Mouse (Mus musculus) lung, embryonic 15.5 days (tissue): ENCODE data around the gene Sdk1. TPM values are rescaled to one million over a fixed set of nuclear protein-coding genes. Genes with fewer than 3 reads are reported as not detected.
A peak's percentile ranks its signal among the peaks of the same experiment; 100 is the strongest.

Experiments used
- ATAC-seq: fragments of 200-750 bp; cut with Nextera tagmentation; 2 replicates; pipeline ENCODE4 v1.8.0; 2017; ENCODE audit warnings: moderate number of reproducible peaks, borderline replicate concordance; ENCODE audit not compliant: low FRiP score, low TSS enrichment; ENCODE audit errors: extremely low read depth
- H3K27ac ChIP-seq: fragments of 300-500 bp; sonication (generic); 2 replicates; pipeline ENCODE4 v1.5.1; 2015; ENCODE audit warnings: moderate library complexity, mild to moderate bottlenecking, inconsistent platforms
- H3K27me3 ChIP-seq: fragments of 300-500 bp; sonication (generic); 2 replicates; pipeline ENCODE4 v1.6.1; 2015; ENCODE audit warnings: inconsistent platforms
- H3K36me3 ChIP-seq: fragments of 300-500 bp; sonication (generic); 2 replicates; pipeline ENCODE4 v1.6.1; 2015; ENCODE audit warnings: inconsistent platforms
- H3K4me1 ChIP-seq: fragments of 300-500 bp; sonication (generic); 2 replicates; pipeline ENCODE4 v1.6.1; 2015; ENCODE audit warnings: inconsistent platforms
- H3K4me2 ChIP-seq: fragments of 300-500 bp; sonication (generic); 2 replicates; pipeline ENCODE4 v1.6.1; 2015; ENCODE audit warnings: inconsistent platforms, mild to moderate bottlenecking, moderate library complexity
- H3K4me3 ChIP-seq: fragments of 300-500 bp; sonication (generic); 2 replicates; pipeline ENCODE4 v1.5.1; 2015; ENCODE audit warnings: mild to moderate bottlenecking, inconsistent platforms
- H3K9ac ChIP-seq: fragments of 300-500 bp; sonication (generic); 2 replicates; pipeline ENCODE4 v1.6.1; 2015; ENCODE audit warnings: inconsistent platforms
- H3K9me3 ChIP-seq: fragments of 300-500 bp; sonication (generic); 2 replicates; pipeline ENCODE4 v1.6.1; 2016; ENCODE audit warnings: inconsistent platforms
- WGBS: fragments of 180-500 bp; shearing (Covaris S2); methylation state at CpG from one replicate; pipeline ENCODE4 v1.1.7; 2015; 5-methylcytosine and 5-hydroxymethylcytosine counted together
- polyA plus RNA-seq: library from polyadenylated mRNA; unstranded; fragments of >200 nt; fragmentation: Nextera tagmentation; extraction: Ambion mirVana; gene quantifications from 2 replicates; pipeline ENCODE4 v1.2.1, GENCODE M21; 2015

The Sdk1 gene
- polyA plus RNA-seq, 1 experiment from 2014 or later: 0.72 TPM

DNA sequence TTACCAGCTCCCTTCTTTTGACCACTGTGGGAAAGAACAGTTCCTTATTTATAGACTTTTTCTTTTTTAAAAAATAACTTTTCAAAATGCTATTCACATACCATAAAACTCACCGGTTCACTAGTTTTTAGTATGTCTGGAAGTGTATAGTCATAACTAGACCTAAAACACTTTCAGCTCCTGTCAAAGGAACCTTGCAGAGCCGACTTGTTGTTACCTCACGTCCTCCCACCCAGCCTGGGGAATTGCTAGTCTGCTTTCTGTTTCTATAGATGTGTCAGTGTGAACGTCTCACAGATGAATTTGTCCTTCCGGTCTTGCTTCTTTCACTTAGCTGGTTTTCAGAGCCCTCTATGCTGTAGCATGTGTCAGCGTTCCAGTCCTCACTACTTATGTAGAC, 35.8 kb downstream of the Sdk1 start:
- no peaks in the 10 kb centered on the region for H3K9me3 ChIP-seq
- no peak overlapping the region for H3K27ac ChIP-seq
- no peak for ATAC-seq
- 86% methylated on average over 6 of the region's 6 CpGs for WGBS
- H3K4me2 ChIP-seq: no peak overlapping the region
- H3K9ac ChIP-seq: no peak overlapping the region
- no peaks in the 10 kb centered on the region for H3K27me3 ChIP-seq
- H3K4me3 ChIP-seq: no peak overlapping the region
- no peaks in the 10 kb centered on the region for H3K36me3 ChIP-seq
- H3K4me1 ChIP-seq: no peaks in the 10 kb centered on the region

DNA sequence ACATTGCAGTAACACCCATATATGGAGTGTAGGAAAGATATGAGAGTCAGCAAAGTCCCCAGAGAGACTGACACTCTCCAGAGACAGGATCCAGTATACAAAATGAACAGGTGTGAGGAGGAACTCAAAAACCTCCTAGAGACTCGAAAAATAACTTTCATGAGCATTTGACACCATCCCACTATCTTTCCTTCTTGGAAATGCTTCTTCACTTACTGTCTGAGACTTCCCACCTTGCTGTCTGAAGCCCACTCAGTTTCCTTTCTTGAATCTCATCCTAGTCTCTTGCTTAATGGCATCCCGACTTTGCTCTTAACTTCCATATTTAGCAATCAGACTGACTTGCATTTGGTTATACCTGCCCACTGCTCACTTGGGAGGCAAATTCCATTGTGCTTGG, 40.5 kb downstream of the Sdk1 start:
- H3K27ac ChIP-seq: no peak overlapping the region
- H3K36me3 ChIP-seq: no peaks in the 10 kb centered on the region
- no peaks in the 10 kb centered on the region for H3K4me1 ChIP-seq
- no peaks in the 10 kb centered on the region for H3K9me3 ChIP-seq
- no peak for ATAC-seq
- 63% methylated on average over 2 of the region's 2 CpGs for WGBS
- H3K4me3 ChIP-seq: no peak overlapping the region
- H3K4me2 ChIP-seq: no peak overlapping the region
- H3K27me3 ChIP-seq: no peaks in the 10 kb centered on the region
- no peak overlapping the region for H3K9ac ChIP-seq

DNA sequence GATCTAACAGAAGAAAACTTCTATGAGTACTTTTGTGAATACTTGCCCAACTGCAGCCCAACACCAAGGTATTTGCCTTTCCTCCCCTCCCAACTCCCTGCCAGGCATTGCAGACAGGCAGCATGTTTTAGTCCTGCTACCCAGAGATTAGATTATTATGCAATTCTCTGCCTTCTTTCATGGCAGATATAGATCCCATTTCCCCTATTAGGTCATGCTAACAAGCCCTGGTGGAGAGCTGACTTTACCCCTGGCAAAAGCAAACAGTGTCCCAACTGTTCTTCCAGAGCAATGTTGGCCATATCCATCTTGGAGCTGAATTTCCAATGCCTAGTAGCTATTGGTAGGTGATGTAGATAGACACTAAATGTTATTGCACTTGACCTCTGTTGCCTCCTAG, 48.3 kb downstream of the Sdk1 start:
- H3K4me2 ChIP-seq: no peak overlapping the region
- H3K36me3 ChIP-seq: no peaks in the 10 kb centered on the region
- no peaks in the 10 kb centered on the region for H3K4me1 ChIP-seq
- no peak overlapping the region for H3K9ac ChIP-seq
- H3K9me3 ChIP-seq: no peaks in the 10 kb centered on the region
- ATAC-seq: no peak
- H3K4me3 ChIP-seq: no peak overlapping the region
- no peak overlapping the region for H3K27ac ChIP-seq
- H3K27me3 ChIP-seq: no peaks in the 10 kb centered on the region

DNA sequence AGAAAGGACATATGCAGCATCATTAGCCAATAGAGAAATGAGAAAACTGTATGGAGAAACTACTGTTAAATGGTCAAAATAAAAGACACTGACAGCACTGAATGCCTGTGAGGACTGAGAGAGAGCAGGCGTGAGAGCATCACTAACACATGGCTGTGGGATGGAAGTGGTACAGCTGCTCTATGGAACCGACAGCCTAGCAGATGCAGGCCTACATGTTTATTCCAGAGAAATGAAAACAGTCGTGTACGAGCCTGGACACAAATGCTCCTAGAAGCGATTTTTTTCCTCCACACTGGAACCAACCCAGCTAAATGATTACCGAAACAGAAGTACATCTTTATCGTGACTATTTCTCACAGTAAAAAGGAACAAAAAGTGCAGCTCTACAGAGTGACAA, 54.0 kb downstream of the Sdk1 start:
- peak; percentile 74; the same call in 1 of the 2 replicates for ATAC-seq
- Histone ChIP-seq H3K4me3 (no peak overlapping the region), H3K4me2 (no peak overlapping the region), H3K27me3 (peaks cover 6% of the 10 kb centered on the region; the same call in 1 of the 2 replicates), H3K27ac (no peak overlapping the region), H3K9me3 (no peaks in the 10 kb centered on the region), H3K36me3 (no peaks in the 10 kb centered on the region), H3K4me1 (no peaks in the 10 kb centered on the region), H3K9ac (no peak overlapping the region)
- WGBS: 48% methylated on average over 7 of the region's 7 CpGs

DNA sequence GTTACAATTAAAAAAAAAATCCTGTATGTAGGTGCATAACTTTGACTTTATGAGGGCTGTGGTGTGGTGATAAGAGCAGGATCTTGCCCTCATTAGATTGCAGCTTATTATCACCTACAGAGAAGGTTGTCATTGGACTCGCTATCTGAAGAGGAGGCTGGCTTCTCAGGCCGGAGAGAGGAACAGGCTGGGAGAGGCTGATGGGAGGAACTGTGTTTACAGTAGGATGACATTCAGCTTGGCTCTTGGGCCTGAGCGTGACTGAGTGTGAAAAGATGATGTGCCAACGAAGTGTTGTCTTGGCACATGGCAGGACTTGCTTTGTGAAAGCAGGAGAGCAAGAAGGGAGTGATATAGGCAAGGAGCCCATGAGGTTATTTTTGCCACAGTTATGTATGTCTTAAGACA, 61.0 kb downstream of the Sdk1 start:
- ATAC-seq: peak; percentile 87
- Histone ChIP-seq H3K27ac (no peak overlapping the region), H3K4me3 (no peak overlapping the region), H3K4me1 (0 out of 2 replicates have a peak, but pooled peaks cover 6% of the 10 kb centered on the region), H3K4me2 (no peak overlapping the region), H3K36me3 (no peaks in the 10 kb centered on the region), H3K27me3 (peaks cover 19% of the 10 kb centered on the region; the same call in 1 of the 2 replicates), H3K9ac (no peak overlapping the region), H3K9me3 (no peaks in the 10 kb centered on the region)
- WGBS: 25% methylated on average over 4 of the region's 4 CpGs

DNA sequence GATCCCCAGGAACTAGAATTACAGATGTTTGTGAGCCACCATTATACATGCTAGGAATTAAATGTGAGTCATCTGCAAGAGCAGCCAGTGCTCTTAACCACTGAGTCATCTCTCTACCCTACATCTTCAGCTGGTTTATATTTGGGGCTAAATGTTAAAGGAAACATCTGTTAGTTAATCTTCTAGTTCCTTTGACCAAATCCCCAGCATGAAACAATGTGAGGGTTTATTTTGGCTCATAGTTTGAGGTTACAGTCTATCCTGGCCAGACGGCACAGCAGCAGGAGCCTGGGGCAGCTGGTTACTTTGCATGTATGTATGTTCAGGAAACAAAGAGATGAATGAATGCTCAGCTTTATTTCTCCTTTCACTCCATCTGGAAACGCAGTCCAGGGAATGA, 62.5 kb downstream of the Sdk1 start:
- Histone ChIP-seq H3K4me2 (no peak overlapping the region), H3K9me3 (no peaks in the 10 kb centered on the region), H3K27ac (no peak overlapping the region), H3K36me3 (no peaks in the 10 kb centered on the region), H3K4me3 (no peak overlapping the region), H3K27me3 (peaks cover 19% of the 10 kb centered on the region; the same call in 1 of the 2 replicates), H3K9ac (no peak overlapping the region), H3K4me1 (0 out of 2 replicates have a peak, but pooled peaks cover 6% of the 10 kb centered on the region)
- ATAC-seq: no peak
- WGBS: 49% methylated on average over 2 of the region's 2 CpGs

DNA sequence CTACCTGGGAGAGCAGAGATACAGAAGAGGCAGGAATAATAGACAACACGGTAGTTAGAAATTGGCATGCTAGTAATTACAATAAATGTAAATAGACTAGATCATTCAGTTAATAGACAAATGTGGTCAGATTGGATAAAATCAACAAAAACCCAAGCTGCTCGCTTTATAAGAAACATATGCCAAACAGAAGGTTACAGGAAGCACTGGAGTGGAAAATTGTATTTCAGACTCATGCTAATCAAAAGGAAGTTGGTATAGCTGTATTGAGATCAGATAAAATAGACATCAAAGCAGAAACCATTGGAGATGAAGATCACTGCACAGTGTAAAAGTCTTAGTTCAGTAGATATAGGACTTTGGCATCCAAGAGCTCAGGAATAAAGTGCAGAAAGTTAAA, 63.4 kb downstream of the Sdk1 start:
- Histone ChIP-seq H3K4me1 (0 out of 2 replicates have a peak, but pooled peaks cover 6% of the 10 kb centered on the region), H3K27me3 (peaks cover 17% of the 10 kb centered on the region; the same call in 1 of the 2 replicates), H3K27ac (no peak overlapping the region), H3K4me2 (no peak overlapping the region), H3K9me3 (no peaks in the 10 kb centered on the region), H3K4me3 (no peak overlapping the region), H3K36me3 (no peaks in the 10 kb centered on the region), H3K9ac (no peak overlapping the region)
- WGBS: 59% methylated on average over 2 of the region's 2 CpGs
- ATAC-seq: no peak

DNA sequence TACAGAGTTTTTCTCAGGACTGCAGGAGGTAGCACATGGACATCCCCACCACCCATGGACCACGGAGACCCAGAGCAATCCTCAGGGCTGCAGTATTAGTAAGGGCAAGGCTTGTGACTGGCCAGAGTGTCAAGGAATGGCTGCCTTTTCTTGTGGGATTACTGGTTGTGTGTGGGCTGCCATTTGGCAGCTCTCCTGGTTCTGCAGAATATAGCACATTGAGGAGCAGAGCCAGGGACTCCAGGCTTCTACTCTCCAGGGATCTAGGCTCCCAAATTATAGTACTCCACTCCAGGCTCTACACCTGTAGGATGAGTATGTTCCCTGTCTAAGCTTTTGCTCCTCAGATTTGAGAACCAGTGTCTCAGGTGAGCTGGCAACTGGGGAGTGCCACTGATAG, 69.4 kb downstream of the Sdk1 start:
- no peak for ATAC-seq
- H3K4me2 ChIP-seq: no peak overlapping the region
- 0 out of 2 replicates have a peak, but pooled peaks cover 7% of the 10 kb centered on the region for H3K27me3 ChIP-seq
- 63% methylated on average over 1 of the region's 1 CpGs for WGBS
- no peak overlapping the region for H3K9ac ChIP-seq
- H3K9me3 ChIP-seq: no peaks in the 10 kb centered on the region
- H3K27ac ChIP-seq: no peak overlapping the region
- H3K36me3 ChIP-seq: no peaks in the 10 kb centered on the region
- H3K4me1 ChIP-seq: no peaks in the 10 kb centered on the region
- no peak overlapping the region for H3K4me3 ChIP-seq

DNA sequence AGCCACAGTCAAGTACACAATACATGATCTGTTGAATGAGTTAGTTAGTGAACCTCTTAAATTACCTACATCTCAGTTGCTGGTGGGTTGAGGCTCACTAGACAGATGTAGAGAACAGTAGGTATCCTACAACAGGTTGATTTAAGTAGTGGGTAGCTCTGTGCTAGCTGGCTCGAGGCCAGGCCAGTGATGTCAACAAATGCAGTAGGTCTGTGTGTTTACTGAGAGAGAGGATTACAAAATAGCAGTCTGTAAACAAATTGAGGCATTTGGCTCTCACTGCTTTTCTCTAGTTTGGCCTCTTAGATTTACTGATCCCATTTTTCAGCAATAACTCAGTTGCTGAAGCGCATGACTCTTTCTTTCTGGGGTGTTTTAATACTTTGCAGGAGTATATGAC, 70.5 kb downstream of the Sdk1 start:
- Histone ChIP-seq H3K4me3 (no peak overlapping the region), H3K27me3 (0 out of 2 replicates have a peak, but pooled peaks cover 4% of the 10 kb centered on the region), H3K27ac (no peak overlapping the region), H3K4me1 (peaks cover under 1% of the 10 kb centered on the region; the same call in 1 of the 2 replicates), H3K9ac (no peak overlapping the region), H3K4me2 (no peak overlapping the region), H3K36me3 (no peaks in the 10 kb centered on the region), H3K9me3 (no peaks in the 10 kb centered on the region)
- WGBS: 56% methylated on average over 2 of the region's 2 CpGs
- no peak for ATAC-seq

DNA sequence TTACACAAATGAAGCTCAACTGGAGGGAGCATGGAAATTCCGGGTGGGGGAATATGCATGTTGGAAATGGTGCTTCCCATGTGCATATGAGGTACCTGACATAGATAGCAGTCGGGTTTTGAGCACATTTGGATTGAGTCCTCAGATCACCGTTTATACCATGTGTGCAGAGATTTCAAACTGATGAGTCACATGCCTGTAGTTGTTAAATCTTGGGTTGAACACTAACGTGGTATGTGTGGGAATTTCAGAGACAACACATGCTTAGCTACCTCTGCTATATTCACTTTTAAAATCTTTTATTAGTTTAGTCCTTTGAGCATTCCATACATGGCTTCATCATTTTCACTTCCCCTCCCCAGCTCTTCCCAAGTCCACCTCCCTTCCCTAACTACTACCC, 71.0 kb downstream of the Sdk1 start:
- no peak overlapping the region for H3K27ac ChIP-seq
- no peaks in the 10 kb centered on the region for H3K27me3 ChIP-seq
- H3K36me3 ChIP-seq: no peaks in the 10 kb centered on the region
- H3K4me2 ChIP-seq: no peak overlapping the region
- no peaks in the 10 kb centered on the region for H3K9me3 ChIP-seq
- H3K4me1 ChIP-seq: peaks cover 6% of the 10 kb centered on the region; the same call in 1 of the 2 replicates
- H3K9ac ChIP-seq: no peak overlapping the region
- WGBS: 75% methylated on average over 4 of the region's 4 CpGs
- no peak overlapping the region for H3K4me3 ChIP-seq
- no peak for ATAC-seq

DNA sequence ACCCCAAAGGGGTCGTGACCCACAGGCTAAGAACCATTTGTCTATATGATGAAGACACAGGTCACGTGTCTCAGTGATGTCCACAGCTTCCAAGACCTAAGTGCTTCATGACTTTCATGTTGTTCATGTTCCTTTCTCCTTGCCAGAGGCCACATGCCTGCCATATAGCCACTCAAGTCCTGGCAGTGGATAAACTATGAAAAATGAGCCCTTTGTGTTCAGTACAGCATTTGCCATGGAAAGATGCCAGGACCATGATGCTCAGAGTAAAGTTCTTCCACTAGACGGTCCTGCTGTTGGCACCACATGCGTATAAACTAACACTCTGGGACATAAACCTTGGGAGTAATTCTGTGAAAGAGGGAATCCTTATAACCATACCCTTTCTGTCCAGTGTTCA, 75.8 kb downstream of the Sdk1 start:
- no peak overlapping the region for H3K4me2 ChIP-seq
- no peak overlapping the region for H3K4me3 ChIP-seq
- H3K9ac ChIP-seq: no peak overlapping the region
- no peak; the same call in 1 of the 2 replicates for ATAC-seq
- no peak overlapping the region for H3K27ac ChIP-seq
- 52% methylated on average over 4 of the region's 4 CpGs for WGBS
- no peaks in the 10 kb centered on the region for H3K36me3 ChIP-seq
- no peaks in the 10 kb centered on the region for H3K9me3 ChIP-seq
- H3K4me1 ChIP-seq: peaks cover 10% of the 10 kb centered on the region; the same call in 1 of the 2 replicates
- H3K27me3 ChIP-seq: no peaks in the 10 kb centered on the region

DNA sequence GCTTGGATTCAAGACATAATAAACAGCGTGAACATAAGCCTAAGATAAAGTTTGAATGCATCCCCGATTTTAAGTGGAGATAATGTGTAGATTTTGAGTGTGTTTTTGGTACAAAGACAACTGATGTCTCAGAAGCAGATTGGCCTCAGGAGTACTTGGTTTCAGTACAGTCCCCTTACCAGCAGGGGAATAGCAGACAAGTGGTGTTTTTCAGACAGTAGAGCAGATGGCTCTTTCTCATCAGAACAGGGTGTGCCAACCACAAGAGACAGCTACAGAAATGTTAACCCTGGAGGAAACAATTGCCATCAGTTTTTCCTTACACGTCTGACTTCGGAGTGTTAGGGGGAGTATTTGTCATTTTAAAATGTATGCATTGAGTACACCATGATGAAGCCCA, 83.6 kb downstream of the Sdk1 start:
- H3K9ac ChIP-seq: no peak overlapping the region
- no peak overlapping the region for H3K4me2 ChIP-seq
- no peak overlapping the region for H3K4me3 ChIP-seq
- no peaks in the 10 kb centered on the region for H3K36me3 ChIP-seq
- no peaks in the 10 kb centered on the region for H3K9me3 ChIP-seq
- ATAC-seq: no peak
- no peaks in the 10 kb centered on the region for H3K27me3 ChIP-seq
- H3K4me1 ChIP-seq: no peaks in the 10 kb centered on the region
- no peak overlapping the region for H3K27ac ChIP-seq
- 38% methylated on average over 4 of the region's 4 CpGs for WGBS

DNA sequence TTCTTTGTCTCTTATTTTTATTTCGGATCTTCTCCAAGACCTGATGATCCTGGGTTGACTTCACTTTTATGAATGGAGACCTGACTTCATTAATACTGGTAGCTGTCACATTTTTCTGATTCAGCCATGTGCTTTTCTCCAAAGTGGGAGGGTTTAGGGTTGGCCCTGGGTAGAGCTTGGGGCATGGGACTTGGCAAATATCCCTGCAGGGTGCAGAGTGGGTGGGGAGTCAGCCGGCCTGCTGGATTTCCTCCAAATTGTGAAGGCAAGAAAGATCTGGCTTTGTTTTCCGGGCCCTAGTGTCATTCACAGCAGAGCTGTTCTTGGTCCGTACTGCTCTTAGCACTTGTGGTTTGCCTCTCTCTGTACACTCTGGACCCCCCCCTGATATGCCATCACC, 103.1 kb downstream of the Sdk1 start:
- Histone ChIP-seq H3K4me1 (no peaks in the 10 kb centered on the region), H3K9me3 (no peaks in the 10 kb centered on the region), H3K4me3 (no peak overlapping the region), H3K36me3 (no peaks in the 10 kb centered on the region), H3K4me2 (no peak overlapping the region), H3K27ac (no peak overlapping the region), H3K9ac (no peak overlapping the region), H3K27me3 (no peaks in the 10 kb centered on the region)
- 0 out of 2 replicates have a peak, but pooled peaks have one; percentile 19 for ATAC-seq
- WGBS: 47% methylated on average over 4 of the region's 4 CpGs
